Mouse (Mus musculus): ENCODE measurements at regions not wholly inside any gene's neighbourhood (a gene's known extent, or its start where the extent isn't known, plus 50 kb on each side); places are given as distances from the start of the nearest gene placed in this dataset.
A peak's percentile ranks its signal among the peaks of the same experiment; 100 is the strongest.

GRCm38 (mm10) chr13:47843541-47844267 lies 417.3 kb upstream of the Id4 start:
- H3K4me3 ChIP-seq (ENCODE audit: low read depth, low read length) = no peak overlapping the region
- no peaks in the 10 kb centered on the region for H3K27me3 ChIP-seq (ENCODE audit: control insufficient read depth, insufficient read depth, low read length)
- WGBS = 57% methylated on average over 13 of the region's 13 CpGs
- no peaks in the 10 kb centered on the region for H3K36me3 ChIP-seq (replicated peaks; ENCODE audit: control insufficient read depth, insufficient read depth, low read length)
- TF ChIP-seq EP300 (IDR thresholded peaks at IDR 0.05; ENCODE audit: low read depth) = no peak
- TF ChIP-seq CTCF (IDR thresholded peaks at IDR 0.05; ENCODE audit: low read depth) = no peak
- H3K9me3 ChIP-seq (replicated peaks; ENCODE audit: control insufficient read depth, low read length) = no peaks in the 10 kb centered on the region
- ATAC-seq (ENCODE audit: insufficient read depth, low read depth) = no peak
- no peak overlapping the region for H3K9ac ChIP-seq (replicated peaks; ENCODE audit: low read depth, low read length)
- no peak overlapping the region for H3K27ac ChIP-seq (ENCODE audit: low read depth)
- no peaks in the 10 kb centered on the region for H3K4me1 ChIP-seq (ENCODE audit: control insufficient read depth, insufficient read depth)
- H3K4me2 ChIP-seq (ENCODE audit: low read depth, low read length) = no peak overlapping the region
- DNase-seq (ENCODE audit: low spot score) = no peak

- H3K27ac ChIP-seq (ENCODE audit: low read depth) = no peak overlapping the region
- 77% methylated on average over 3 of the region's 3 CpGs for WGBS
- no peaks in the 10 kb centered on the region for H3K4me1 ChIP-seq (ENCODE audit: control insufficient read depth, insufficient read depth)
- H3K4me3 ChIP-seq (ENCODE audit: low read depth, low read length) = no peak overlapping the region
- H3K4me2 ChIP-seq (ENCODE audit: low read depth, low read length) = no peak overlapping the region
- H3K36me3 ChIP-seq (replicated peaks; ENCODE audit: control insufficient read depth, insufficient read depth, low read length) = no peaks in the 10 kb centered on the region
- TF ChIP-seq EP300 (IDR thresholded peaks at IDR 0.05; ENCODE audit: low read depth) = no peak
- no peaks in the 10 kb centered on the region for H3K9me3 ChIP-seq (replicated peaks; ENCODE audit: control insufficient read depth, low read length)
- H3K9ac ChIP-seq (replicated peaks; ENCODE audit: low read depth, low read length) = no peak overlapping the region
- no peak for DNase-seq (ENCODE audit: low spot score)
- ATAC-seq (ENCODE audit: insufficient read depth, low read depth) = no peak
- no peaks in the 10 kb centered on the region for H3K27me3 ChIP-seq (ENCODE audit: control insufficient read depth, insufficient read depth, low read length)
Measured at GRCm38 (mm10) chr13:47846713-47847112, 414.3 kb upstream of the Id4 start.

- Histone ChIP-seq H3K36me3 (replicated peaks; ENCODE audit: control insufficient read depth, insufficient read depth, low read length) (no peaks in the 10 kb centered on the region), H3K27ac (ENCODE audit: low read depth) (no peak overlapping the region), H3K4me2 (ENCODE audit: low read depth, low read length) (no peak overlapping the region), H3K4me3 (ENCODE audit: low read depth, low read length) (no peak overlapping the region), H3K9me3 (replicated peaks; ENCODE audit: control insufficient read depth, low read length) (no peaks in the 10 kb centered on the region), H3K27me3 (ENCODE audit: control insufficient read depth, insufficient read depth, low read length) (no peaks in the 10 kb centered on the region), H3K9ac (replicated peaks; ENCODE audit: low read depth, low read length) (no peak overlapping the region), H3K4me1 (ENCODE audit: control insufficient read depth, insufficient read depth) (no peaks in the 10 kb centered on the region)
- DNase-seq (ENCODE audit: low spot score) (no peak), ATAC-seq (ENCODE audit: insufficient read depth, low read depth) (no peak)
- WGBS = 52% methylated on average over 11 of the region's 11 CpGs
- TF ChIP-seq CTCF (IDR thresholded peaks at IDR 0.05; ENCODE audit: low read depth) (no peak), EP300 (IDR thresholded peaks at IDR 0.05; ENCODE audit: low read depth) (no peak)
Measured at GRCm38 (mm10) chr13:47848371-47849188, 412.4 kb upstream of the Id4 start.

- DNase-seq (ENCODE audit: low spot score) = no peak
- Histone ChIP-seq H3K4me1 (ENCODE audit: control insufficient read depth, insufficient read depth) (no peaks in the 10 kb centered on the region), H3K36me3 (replicated peaks; ENCODE audit: control insufficient read depth, insufficient read depth, low read length) (no peaks in the 10 kb centered on the region), H3K9me3 (replicated peaks; ENCODE audit: control insufficient read depth, low read length) (no peaks in the 10 kb centered on the region), H3K4me3 (ENCODE audit: low read depth, low read length) (no peak overlapping the region), H3K4me2 (ENCODE audit: low read depth, low read length) (peak overlapping the region; percentile 26), H3K9ac (replicated peaks; ENCODE audit: low read depth, low read length) (no peak overlapping the region), H3K27me3 (ENCODE audit: control insufficient read depth, insufficient read depth, low read length) (no peaks in the 10 kb centered on the region), H3K27ac (ENCODE audit: low read depth) (no peak overlapping the region)
- no peak for ATAC-seq (ENCODE audit: insufficient read depth, low read depth)
- no peak for TF ChIP-seq EP300 (IDR thresholded peaks at IDR 0.05; ENCODE audit: low read depth)
- TF ChIP-seq CTCF (IDR thresholded peaks at IDR 0.05; ENCODE audit: low read depth) = no peak
- WGBS = 12% methylated on average over 22 of the region's 22 CpGs
Measured at GRCm38 (mm10) chr13:47855422-47856108, 405.5 kb upstream of the Id4 start.

GRCm38 (mm10) chr13:47858946-47859345 lies 402.1 kb upstream of the Id4 start:
- no peaks in the 10 kb centered on the region for H3K4me1 ChIP-seq (ENCODE audit: control insufficient read depth, insufficient read depth)
- H3K36me3 ChIP-seq (replicated peaks; ENCODE audit: control insufficient read depth, insufficient read depth, low read length) = no peaks in the 10 kb centered on the region
- ATAC-seq (ENCODE audit: insufficient read depth, low read depth) = no peak
- no peak overlapping the region for H3K27ac ChIP-seq (ENCODE audit: low read depth)
- 68% methylated on average over 4 of the region's 4 CpGs for WGBS
- no peaks in the 10 kb centered on the region for H3K9me3 ChIP-seq (replicated peaks; ENCODE audit: control insufficient read depth, low read length)
- H3K4me3 ChIP-seq (ENCODE audit: low read depth, low read length) = no peak overlapping the region
- DNase-seq (ENCODE audit: low spot score) = no peak
- H3K4me2 ChIP-seq (ENCODE audit: low read depth, low read length) = no peak overlapping the region
- H3K27me3 ChIP-seq (ENCODE audit: control insufficient read depth, insufficient read depth, low read length) = no peaks in the 10 kb centered on the region
- no peak overlapping the region for H3K9ac ChIP-seq (replicated peaks; ENCODE audit: low read depth, low read length)
- TF ChIP-seq EP300 (IDR thresholded peaks at IDR 0.05; ENCODE audit: low read depth) = no peak
- TF ChIP-seq CTCF (IDR thresholded peaks at IDR 0.05; ENCODE audit: low read depth) = no peak

Measured in heart, postnatal 0 days (tissue).